Mouse (Mus musculus) gonadal fat pad, adult 2 months (tissue): ENCODE data around the gene Gm4763. TPM values are rescaled to one million over a fixed set of nuclear protein-coding genes. Genes with fewer than 3 reads are reported as not detected.

Experiments
- polyA plus RNA-seq: library from polyadenylated mRNA; depleted of rRNA; stranded (reverse); fragments of >200 nt; gene quantifications from 2 replicates; pipeline ENCODE4 v1.2.3, GENCODE M21; 2012; rRNA removed

Gene Gm4763
- polyA plus RNA-seq, 1 experiment = not detected

Other genes with a start within 250 kb of the Gm4763 start
- gene Cadm4, start 244.9 kb downstream of the Gm4763 start, polyA plus RNA-seq = 3.0 and 5.7 TPM in 2 replicates
- gene Zfp428, start 219.9 kb downstream of the Gm4763 start, polyA plus RNA-seq = 5.2 and 6.6 TPM in 2 replicates
- gene AC161166.1, start 214.5 kb downstream of the Gm4763 start, polyA plus RNA-seq = 0.35 and 0.72 TPM in 2 replicates
- gene Irgq, start 196.2 kb downstream of the Gm4763 start, polyA plus RNA-seq = 16.0 TPM in 2 replicates
- 0.32 and 0.41 TPM in 2 replicates for gene Pinlyp, start 180.8 kb downstream of the Gm4763 start, polyA plus RNA-seq
- 39.2 and 43.6 TPM in 2 replicates for gene Xrcc1, start 180.6 kb downstream of the Gm4763 start, polyA plus RNA-seq
- gene Ethe1, start 139.4 kb downstream of the Gm4763 start, polyA plus RNA-seq = 13.5 and 17.7 TPM in 2 replicates
- 0.04 and 0.06 TPM in 2 replicates for gene Zfp575, start 139.3 kb downstream of the Gm4763 start, polyA plus RNA-seq
- gene Phldb3, start 116.1 kb downstream of the Gm4763 start, polyA plus RNA-seq = 2.4 and 3.4 TPM in 2 replicates
- 1.5 and 1.9 TPM in 2 replicates for gene Lypd3, start 90.4 kb downstream of the Gm4763 start, polyA plus RNA-seq
- 0.58 TPM in 1 of 2 replicates, not detected in the other for gene Tex101, start 50.2 kb downstream of the Gm4763 start, polyA plus RNA-seq
- 0.18 TPM in 1 of 2 replicates, not detected in the other for gene BC049730, start 17.7 kb downstream of the Gm4763 start, polyA plus RNA-seq
- gene Cd177, start 33.4 kb upstream of the Gm4763 start, polyA plus RNA-seq = 1.1 and 3.3 TPM in 2 replicates
- gene Ceacam10, start 50.3 kb upstream of the Gm4763 start, polyA plus RNA-seq = 533 and 579 TPM in 2 replicates
- gene Gm9844, start 135.3 kb upstream of the Gm4763 start, polyA plus RNA-seq = 2.1 and 2.2 TPM in 2 replicates
- gene Lypd4, start 143.0 kb upstream of the Gm4763 start, polyA plus RNA-seq = 1.4 and 2.8 TPM in 2 replicates
- 0.38 and 0.39 TPM in 2 replicates for gene Dmrtc2, start 143.1 kb upstream of the Gm4763 start, polyA plus RNA-seq
- gene Rps19, start 157.5 kb upstream of the Gm4763 start, polyA plus RNA-seq = 468 and 584 TPM in 2 replicates
- 2.5 and 4.3 TPM in 2 replicates for gene Cd79a, start 170.5 kb upstream of the Gm4763 start, polyA plus RNA-seq
- gene Arhgef1, start 176.0 kb upstream of the Gm4763 start, polyA plus RNA-seq = 139 and 146 TPM in 2 replicates
- gene Gm4881, start 217.6 kb upstream of the Gm4763 start, polyA plus RNA-seq = not detected in 2 replicates
- 741 and 777 TPM in 2 replicates for gene Rabac1, start 245.8 kb upstream of the Gm4763 start, polyA plus RNA-seq